Mouse (Mus musculus) hindbrain, embryonic 16.5 days (tissue): ENCODE measurements around the gene Cnot10. TPM values are rescaled to one million over a fixed set of nuclear protein-coding genes. Genes with fewer than 3 reads are reported as not detected.

Experiments
- ATAC-seq: fragments of 200-750 bp; cut with Nextera tagmentation; 2 replicates; pipeline ENCODE4 v1.8.0; 2017; ENCODE audit warnings: moderate TSS enrichment, moderate library complexity
- H3K27ac ChIP-seq: fragments of 300-500 bp; sonication (generic); 2 replicates; pipeline ENCODE4 v1.5.1; 2014; ENCODE audit warnings: low read depth, mild to moderate bottlenecking, control low read depth, low read length, moderate library complexity
- H3K27me3 ChIP-seq: fragments of 300-500 bp; sonication (generic); replicated peaks from 2 replicates; pipeline ENCODE4 v1.6.1; 2014; ENCODE audit warnings: low read length; ENCODE audit not compliant: control insufficient read depth, insufficient read depth
- H3K36me3 ChIP-seq: fragments of 300-500 bp; sonication (generic); 2 replicates; pipeline ENCODE4 v1.6.1; 2014; ENCODE audit warnings: mild to moderate bottlenecking, low read length, moderate library complexity, mixed read lengths; ENCODE audit not compliant: control insufficient read depth, insufficient read depth
- H3K4me1 ChIP-seq: fragments of 300-500 bp; sonication (generic); 2 replicates; pipeline ENCODE4 v1.6.1; 2014; ENCODE audit warnings: low read depth, low read length; ENCODE audit not compliant: control insufficient read depth, insufficient read depth
- H3K4me2 ChIP-seq: fragments of 300-500 bp; sonication (generic); 2 replicates; pipeline ENCODE4 v1.6.1; 2014; ENCODE audit warnings: mild to moderate bottlenecking, low read length, control low read depth, moderate library complexity
- H3K4me3 ChIP-seq: fragments of 300-500 bp; sonication (generic); 2 replicates; pipeline ENCODE4 v1.5.1; 2014; ENCODE audit warnings: mild to moderate bottlenecking, low read length, control low read depth, moderate library complexity
- H3K9ac ChIP-seq: fragments of 300-500 bp; sonication (generic); 2 replicates; pipeline ENCODE4 v1.6.1; 2014; ENCODE audit warnings: low read depth, mild to moderate bottlenecking, control low read depth, low read length, moderate library complexity
- H3K9me3 ChIP-seq: fragments of 300-500 bp; sonication (generic); 2 replicates; pipeline ENCODE4 v1.6.1; 2014; ENCODE audit warnings: mild to moderate bottlenecking, low read length, moderate library complexity; ENCODE audit not compliant: control insufficient read depth
- WGBS: fragments of 180-500 bp; shearing (Covaris S2); extraction: QIAGEN DNeasy Blood & Tissue Kit; methylation state at CpG from one replicate; pipeline ENCODE4 v1.1.7; 2014; 5-methylcytosine and 5-hydroxymethylcytosine counted together
- polyA plus RNA-seq: library from polyadenylated mRNA; unstranded; fragments of >200 nt; fragmentation: Nextera tagmentation; extraction: Ambion mirVana; gene quantifications from 2 replicates; pipeline ENCODE4 v1.2.1, GENCODE M21; 2015

Gene Cnot10
- polyA plus RNA-seq, 1 experiment from 2014 or later = 52.1 TPM

DNA sequence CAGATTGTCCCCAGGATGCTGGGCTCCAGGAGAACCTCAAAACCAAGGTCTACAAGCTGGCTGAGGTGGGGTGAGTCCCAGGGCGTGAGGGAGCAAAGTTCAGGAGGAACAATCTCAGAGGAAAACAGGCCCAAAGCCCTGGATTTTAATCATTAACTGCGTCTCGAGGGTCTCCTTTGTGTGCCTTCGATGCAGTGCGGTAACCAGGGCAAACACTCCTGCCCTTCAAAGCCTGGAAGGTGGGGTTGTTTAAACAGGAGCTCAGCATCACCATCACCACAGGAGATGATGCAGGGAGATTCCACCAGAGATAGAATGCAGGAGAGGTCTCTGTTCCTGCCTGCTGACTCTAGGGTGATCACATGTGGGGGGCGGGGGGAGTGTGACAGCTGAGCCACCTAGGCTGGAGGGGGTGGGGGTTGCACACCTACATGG lies 92.3 kb downstream of the Cnot10 start:
- Histone ChIP-seq H3K4me3 (no peak overlapping the region), H3K36me3 (no peaks in the 10 kb centered on the region), H3K4me1 (peaks cover 4% of the 10 kb centered on the region; the same call in 1 of the 2 replicates), H3K4me2 (no peak overlapping the region), H3K9ac (no peak overlapping the region), H3K9me3 (no peaks in the 10 kb centered on the region), H3K27me3 (no peaks in the 10 kb centered on the region; the same call in 1 of the 2 replicates), H3K27ac (no peak overlapping the region)
- no peak for ATAC-seq
- 28% methylated on average over 6 of the region's 6 CpGs for WGBS

DNA sequence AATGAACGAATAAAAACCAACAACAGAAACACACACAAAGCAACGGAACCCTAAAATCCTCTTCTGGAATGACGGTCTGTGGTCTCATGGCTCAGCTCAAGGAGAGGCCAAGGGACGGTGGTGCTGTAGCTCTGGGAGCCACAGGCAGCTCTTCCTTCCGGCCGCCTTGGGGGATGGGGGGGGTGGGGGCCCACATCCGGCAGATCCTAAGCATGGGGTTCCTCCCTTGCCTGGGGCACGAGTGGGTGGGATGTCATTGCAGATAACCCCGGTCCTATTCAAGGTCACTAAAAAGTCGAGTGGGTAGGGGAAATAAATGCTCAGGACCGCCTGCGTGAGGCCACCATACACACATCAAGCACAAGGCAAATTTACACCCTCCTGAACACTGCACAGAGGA lies 93.2 kb downstream of the Cnot10 start:
- ATAC-seq = no peak
- H3K9me3 ChIP-seq = no peaks in the 10 kb centered on the region

DNA sequence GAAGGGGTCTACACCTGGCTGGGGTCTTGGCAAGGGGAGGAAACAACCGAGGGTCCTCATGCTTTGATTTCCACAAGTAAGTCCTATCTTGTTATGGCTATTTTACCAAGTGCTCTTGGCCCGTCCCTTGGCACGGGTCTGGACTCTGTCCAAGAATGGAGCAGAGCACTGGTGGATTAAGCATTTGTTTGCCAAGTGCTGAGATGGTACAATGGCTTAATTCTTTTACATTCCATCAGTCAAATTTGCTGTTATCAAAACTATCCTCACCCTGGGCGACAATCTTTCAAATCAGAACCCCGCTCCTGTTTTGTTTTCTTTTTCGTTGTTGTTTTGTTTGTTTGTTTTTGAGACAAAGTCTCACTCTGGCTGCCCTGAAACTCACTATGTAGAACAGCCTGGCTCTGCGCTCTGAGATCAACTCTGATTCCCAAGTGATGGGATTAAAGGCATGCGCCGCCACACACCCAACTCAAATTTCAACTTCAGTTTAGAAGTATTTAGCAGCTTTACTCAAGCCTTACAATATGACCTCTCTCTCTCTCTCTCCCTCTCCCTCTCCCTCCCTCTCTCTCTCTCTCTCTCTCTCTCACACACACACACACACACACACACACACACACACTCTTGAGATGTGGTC lies 95.1 kb downstream of the Cnot10 start:
- H3K9me3 ChIP-seq = no peaks in the 10 kb centered on the region
- H3K4me1 ChIP-seq = peaks cover 4% of the 10 kb centered on the region; the same call in 1 of the 2 replicates
- 0 out of 2 replicates have a peak, but pooled peaks have one; percentile 17 for ATAC-seq
- H3K4me2 ChIP-seq = 0 out of 2 replicates have a peak overlapping the region, but pooled peaks have one; percentile 6
- H3K4me3 ChIP-seq = no peak overlapping the region
- H3K27ac ChIP-seq = no peak overlapping the region
- H3K9ac ChIP-seq = no peak overlapping the region
- WGBS = 42% methylated on average over 9 of the region's 9 CpGs
- no peaks in the 10 kb centered on the region for H3K36me3 ChIP-seq
- no peaks in the 10 kb centered on the region for H3K27me3 ChIP-seq

More for the DNA sequence above, 93.2 kb downstream of the Cnot10 start:
- no peak overlapping the region for H3K4me2 ChIP-seq
- peaks cover 4% of the 10 kb centered on the region; the same call in 1 of the 2 replicates for H3K4me1 ChIP-seq
- WGBS = 71% methylated on average over 12 of the region's 12 CpGs
- H3K4me3 ChIP-seq = no peak overlapping the region
- no peak overlapping the region for H3K9ac ChIP-seq
- H3K27ac ChIP-seq = no peak overlapping the region
- no peaks in the 10 kb centered on the region; the same call in 1 of the 2 replicates for H3K27me3 ChIP-seq
- H3K36me3 ChIP-seq = no peaks in the 10 kb centered on the region

GRCm38 (mm10) chr9:114543882-114544753 lies 95.9 kb downstream of the Cnot10 start:
- no peaks in the 10 kb centered on the region for H3K36me3 ChIP-seq
- H3K27ac ChIP-seq = no peak overlapping the region
- no peaks in the 10 kb centered on the region for H3K9me3 ChIP-seq
- H3K4me3 ChIP-seq = no peak overlapping the region
- ATAC-seq = 0 out of 2 replicates have a peak, but pooled peaks have one; percentile 38
- no peaks in the 10 kb centered on the region for H3K27me3 ChIP-seq
- H3K9ac ChIP-seq = no peak overlapping the region
- WGBS = 55% methylated on average over 17 of the region's 17 CpGs
- H3K4me2 ChIP-seq = 0 out of 2 replicates have a peak overlapping the region, but pooled peaks have one; percentile 6
- peaks cover 4% of the 10 kb centered on the region; the same call in 1 of the 2 replicates for H3K4me1 ChIP-seq

DNA sequence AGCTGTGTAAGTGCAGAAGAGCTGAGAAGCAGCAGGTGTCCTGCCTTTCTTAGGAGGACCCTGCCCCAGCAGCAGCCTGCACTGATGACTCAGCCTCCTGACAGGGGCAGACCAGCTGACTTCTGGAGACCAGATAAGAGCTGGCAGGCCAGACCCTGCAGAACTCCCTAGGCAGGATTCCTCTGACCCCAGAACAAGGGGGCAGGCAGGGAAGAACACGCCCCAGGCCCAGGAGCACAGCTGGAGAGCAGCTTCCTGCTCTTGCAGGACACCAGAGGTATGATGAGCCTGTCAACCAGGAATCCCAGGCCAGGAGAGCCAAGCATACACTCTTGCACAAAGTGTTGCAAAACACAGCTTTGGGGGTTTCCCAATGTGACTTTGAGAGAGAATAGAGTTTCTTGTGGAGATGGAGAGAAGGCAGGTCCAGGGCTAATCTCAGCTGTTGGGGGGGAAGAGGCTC lies 98.7 kb downstream of the Cnot10 start:
- Histone ChIP-seq H3K4me3 (no peak overlapping the region), H3K27ac (no peak overlapping the region), H3K27me3 (no peaks in the 10 kb centered on the region), H3K4me2 (no peak overlapping the region), H3K4me1 (peaks cover 4% of the 10 kb centered on the region; the same call in 1 of the 2 replicates), H3K9me3 (no peaks in the 10 kb centered on the region), H3K9ac (no peak overlapping the region), H3K36me3 (no peaks in the 10 kb centered on the region)
- WGBS = 64% methylated on average over 1 of the region's 1 CpGs
- no peak for ATAC-seq

DNA sequence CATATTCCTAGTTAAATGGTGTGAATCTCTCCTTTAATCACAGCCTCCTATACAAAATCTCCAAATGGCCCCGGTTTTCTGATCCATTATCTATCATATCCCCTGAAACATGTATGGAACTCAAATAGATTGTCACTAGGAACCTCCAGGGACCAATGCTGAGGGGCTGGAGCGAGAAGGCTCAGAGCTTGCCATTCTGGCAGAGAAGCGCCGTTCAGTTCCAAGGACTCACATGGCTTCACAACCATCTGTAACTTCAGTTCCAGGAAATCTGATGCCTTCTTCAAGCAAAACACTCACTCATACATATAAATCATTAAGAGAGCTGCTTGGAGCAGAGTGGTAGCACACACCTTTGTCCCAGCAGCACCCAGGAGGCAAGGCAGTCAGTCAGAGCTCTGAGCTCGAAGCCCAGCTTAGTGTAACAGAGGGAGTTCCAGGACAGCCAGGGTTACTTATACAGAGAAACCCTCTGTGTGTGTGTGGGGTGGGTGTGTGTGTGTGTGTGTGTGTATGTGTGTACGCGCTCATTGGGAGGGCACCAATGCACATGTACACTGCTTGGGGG lies 100.9 kb downstream of the Cnot10 start:
- H3K9ac ChIP-seq = no peak overlapping the region
- H3K4me1 ChIP-seq = no peaks in the 10 kb centered on the region; the same call in 1 of the 2 replicates
- H3K4me2 ChIP-seq = no peak overlapping the region
- H3K27me3 ChIP-seq = no peaks in the 10 kb centered on the region
- H3K9me3 ChIP-seq = no peaks in the 10 kb centered on the region
- no peak overlapping the region for H3K27ac ChIP-seq
- H3K4me3 ChIP-seq = no peak overlapping the region
- no peaks in the 10 kb centered on the region for H3K36me3 ChIP-seq
- ATAC-seq = no peak
- 59% methylated on average over 7 of the region's 7 CpGs for WGBS

- H3K4me1 ChIP-seq = no peaks in the 10 kb centered on the region
- no peak overlapping the region for H3K4me3 ChIP-seq
- 32% methylated on average over 2 of the region's 2 CpGs for WGBS
- H3K9ac ChIP-seq = no peak overlapping the region
- H3K36me3 ChIP-seq = no peaks in the 10 kb centered on the region
- no peak overlapping the region for H3K27ac ChIP-seq
- no peak overlapping the region for H3K4me2 ChIP-seq
- no peak for ATAC-seq
- H3K9me3 ChIP-seq = no peaks in the 10 kb centered on the region
- H3K27me3 ChIP-seq = no peaks in the 10 kb centered on the region
Measured at GRCm38 (mm10) chr9:114536628-114537027, 103.4 kb downstream of the Cnot10 start.
